Mouse (Mus musculus) embryonic fibroblast, embryonic 13.5 days (primary cell): ENCODE data around the gene Kcnma1.

Experiments used
- CTCF ChIP-seq: IDR thresholded peaks from 2 replicates; pipeline ENCODE4 v1.5.1; 2011; ENCODE audit warnings: mild to moderate bottlenecking, control low read depth, low read length, moderate library complexity, borderline replicate concordance; ENCODE audit not compliant: insufficient read depth
- POLR2A ChIP-seq: IDR thresholded peaks from 2 replicates; pipeline ENCODE4 v1.6.1; 2011; ENCODE audit warnings: low read depth, mild to moderate bottlenecking, control low read depth, low read length, moderate library complexity

DNA sequence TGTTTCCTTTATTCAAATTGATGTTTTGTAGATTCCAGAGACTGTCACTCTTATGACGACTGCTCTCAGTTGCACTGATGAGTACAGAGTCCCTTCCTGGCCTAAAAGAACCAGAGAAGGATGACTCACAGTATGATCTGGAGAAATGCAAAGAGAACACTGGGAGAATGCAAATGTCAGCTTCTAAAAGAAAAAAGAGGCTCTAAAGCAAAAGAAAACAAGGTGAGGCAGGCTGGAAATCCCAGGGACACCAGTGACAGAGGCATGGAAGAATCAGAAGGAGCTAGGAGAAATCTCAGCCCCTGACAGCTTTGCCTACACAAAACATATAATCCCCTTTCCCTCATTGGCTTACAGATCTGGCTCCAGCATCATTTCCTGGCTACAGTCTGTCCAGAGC is 255.9 kb downstream of the Kcnma1 start:
- TF ChIP-seq POLR2A (no peak), CTCF (no peak)
